Mouse (Mus musculus) cerebral cortex, adult 2 months (tissue): Measurements from ENCODE around the gene Dip2b.

Source experiments
- WGBS: fragments of 180-500 bp; shearing (Covaris S2); methylation state at CpG from one replicate; pipeline ENCODE4 v1.1.7; 2018; 5-methylcytosine and 5-hydroxymethylcytosine counted together

Dip2b gene

GRCm38 (mm10) chr15:100129151-100129790 lies 90.8 kb downstream of the Dip2b start:
- WGBS = 40% methylated on average over 7 of the region's 7 CpGs

- WGBS = 71% methylated on average over 5 of the region's 5 CpGs
These were observed 101.2 kb downstream of the Dip2b start for GRCm38 (mm10) chr15:100139665-100140064.

GRCm38 (mm10) chr15:100140428-100140827 lies 102.0 kb downstream of the Dip2b start:
- WGBS = 80% methylated on average over 4 of the region's 4 CpGs

- WGBS = 52% methylated on average over 11 of the region's 11 CpGs
These were observed 104.8 kb downstream of the Dip2b start for GRCm38 (mm10) chr15:100143091-100143801.

GRCm38 (mm10) chr15:100144854-100145824 lies 106.7 kb downstream of the Dip2b start:
- WGBS = 42% methylated on average over 15 of the region's 15 CpGs

- WGBS = 77% methylated on average over 3 of the region's 3 CpGs
These were observed 107.5 kb downstream of the Dip2b start for GRCm38 (mm10) chr15:100145917-100146316.

GRCm38 (mm10) chr15:100150593-100150992 lies 112.1 kb downstream of the Dip2b start:
- 65% methylated on average over 4 of the region's 4 CpGs for WGBS

- WGBS = 77% methylated on average over 3 of the region's 3 CpGs
These were observed 113.9 kb downstream of the Dip2b start for GRCm38 (mm10) chr15:100152321-100152720.

- WGBS = 77% methylated on average over 3 of the region's 3 CpGs
These were observed 114.6 kb downstream of the Dip2b start for GRCm38 (mm10) chr15:100153024-100153423.

GRCm38 (mm10) chr15:100156095-100156707 lies 117.7 kb downstream of the Dip2b start:
- 87% methylated on average over 4 of the region's 4 CpGs for WGBS

GRCm38 (mm10) chr15:100156781-100157470 lies 118.5 kb downstream of the Dip2b start:
- WGBS = 89% methylated on average over 10 of the region's 10 CpGs

GRCm38 (mm10) chr15:100158985-100159384 lies 120.5 kb downstream of the Dip2b start:
- WGBS = 84% methylated on average over 10 of the region's 10 CpGs

- WGBS = 85% methylated on average over 6 of the region's 6 CpGs
These were observed 123.3 kb downstream of the Dip2b start for GRCm38 (mm10) chr15:100161747-100162280.

- 87% methylated on average over 3 of the region's 3 CpGs for WGBS
These were observed 125.1 kb downstream of the Dip2b start for GRCm38 (mm10) chr15:100163381-100164051.

GRCm38 (mm10) chr15:100166464-100166863 lies 128.0 kb downstream of the Dip2b start:
- WGBS = 81% methylated on average over 3 of the region's 3 CpGs

- 46% methylated on average over 6 of the region's 6 CpGs for WGBS
These were observed 129.3 kb downstream of the Dip2b start for GRCm38 (mm10) chr15:100167791-100168190.

- WGBS = 43% methylated on average over 8 of the region's 8 CpGs
These were observed 129.7 kb downstream of the Dip2b start for GRCm38 (mm10) chr15:100168191-100168606.

GRCm38 (mm10) chr15:100175176-100175575 lies 136.7 kb downstream of the Dip2b start:
- 77% methylated on average over 6 of the region's 6 CpGs for WGBS

- 90% methylated on average over 3 of the region's 3 CpGs for WGBS
These were observed 138.7 kb downstream of the Dip2b start for GRCm38 (mm10) chr15:100177167-100177566.

GRCm38 (mm10) chr15:100177575-100177974 lies 139.1 kb downstream of the Dip2b start:
- 92% methylated on average over 9 of the region's 9 CpGs for WGBS
